Mouse (Mus musculus): Measurements from ENCODE around the gene Ptger1.

The Ptger1 gene

GRCm38 (mm10) chr8:83697374-83698220 is 31.1 kb downstream of the Ptger1 start:
- DNase-seq (ENCODE audit: low spot score), result no peak

GRCm38 (mm10) chr8:83698291-83698660 is 31.8 kb downstream of the Ptger1 start:
- DNase-seq (ENCODE audit: low spot score), result no peak

- no peak for DNase-seq (ENCODE audit: low spot score)
These were observed 32.4 kb downstream of the Ptger1 start, which contains the start of gene Pkn1 for GRCm38 (mm10) chr8:83698661-83699453. Gene Pkn1, minus strand, starts transcription at chr8:83699179.

GRCm38 (mm10) chr8:83699566-83699965 is 33.1 kb downstream of the Ptger1 start:
- DNase-seq (ENCODE audit: low spot score), result no peak

GRCm38 (mm10) chr8:83700423-83701085 is 34.1 kb downstream of the Ptger1 start:
- DNase-seq (ENCODE audit: low spot score), result no peak

GRCm38 (mm10) chr8:83703426-83703825 is 36.9 kb downstream of the Ptger1 start:
- no peak for DNase-seq (ENCODE audit: low spot score)

GRCm38 (mm10) chr8:83706411-83706810 is 39.9 kb downstream of the Ptger1 start:
- DNase-seq (ENCODE audit: low spot score), result no peak

GRCm38 (mm10) chr8:83707554-83707953 is 41.1 kb downstream of the Ptger1 start:
- DNase-seq (ENCODE audit: low spot score), result no peak

GRCm38 (mm10) chr8:83714676-83715030 is 48.2 kb downstream of the Ptger1 start:
- DNase-seq (ENCODE audit: low spot score), result no peak

GRCm38 (mm10) chr8:83715031-83715690 is 48.7 kb downstream of the Ptger1 start, which contains the start of gene Ddx39:
Gene Ddx39, plus strand, starts transcription at chr8:83715177.
- peak; percentile 99 for DNase-seq (ENCODE audit: low spot score)

GRCm38 (mm10) chr8:83715771-83716170 is 49.3 kb downstream of the Ptger1 start:
- DNase-seq (ENCODE audit: low spot score), result no peak

GRCm38 (mm10) chr8:83716563-83716962 is 50.1 kb downstream of the Ptger1 start:
- no peak for DNase-seq (ENCODE audit: low spot score)

GRCm38 (mm10) chr8:83719048-83719447 is 52.6 kb downstream of the Ptger1 start:
- no peak for DNase-seq (ENCODE audit: low spot score)

- DNase-seq (ENCODE audit: low spot score), result no peak
These were observed 53.2 kb downstream of the Ptger1 start for GRCm38 (mm10) chr8:83719693-83720092.

GRCm38 (mm10) chr8:83721405-83722025 is 55.0 kb downstream of the Ptger1 start:
- DNase-seq (ENCODE audit: low spot score), result no peak
